8 mouse cellular contexts compared by ENCODE assay signal in genomic region chr19:6014991-6015510, GRCm38 (mm10). TPM values are rescaled to one million over a fixed set of nuclear protein-coding genes. Genes with fewer than 3 reads are reported as not detected.
A peak's percentile ranks its signal among the peaks of the same experiment; 100 is the strongest.
DNase-seq lines count a peak whose midpoint lies in the region; ATAC-seq and TF ChIP-seq lines count a peak whose summit lies in the region.

No protein-coding gene starts in this region.

- no peak for TF ChIP-seq CTCF in embryonic fibroblast, embryonic 13.5 days (IDR thresholded peaks at IDR 0.05; ENCODE audit: borderline replicate concordance, insufficient read depth, low read length)

- peak; percentile 79 for ATAC-seq in heart, embryonic 16.5 days (replicated peaks; ENCODE audit: extremely low read depth, insufficient read depth, low FRiP score)
- peak; percentile 82 for ATAC-seq in megakaryocyte-erythroid progenitor cell, adult 5-6 weeks (replicated peaks; ENCODE audit: low FRiP score, low TSS enrichment, poor library complexity, severe bottlenecking)
- ATAC-seq in stomach, embryonic 16.5 days (ENCODE audit: insufficient read depth, low FRiP score) = peak; percentile 85

- H3K36me3 ChIP-seq in ES-E14 (ENCODE audit: control insufficient read depth, insufficient read depth, low read length, poor library complexity, severe bottlenecking) = no peaks in the 10 kb centered on the region
- no peaks in the 10 kb centered on the region for H3K36me3 ChIP-seq in heart, embryonic 16.5 days (ENCODE audit: control insufficient read depth, insufficient read depth)
- H3K36me3 ChIP-seq in stomach, embryonic 16.5 days (ENCODE audit: control insufficient read depth, insufficient read depth, low read length) = no peaks in the 10 kb centered on the region

- no peaks in the 10 kb centered on the region for H3K9me3 ChIP-seq in ES-E14 (ENCODE audit: control insufficient read depth, insufficient read depth, low read depth, low read length)
- no peaks in the 10 kb centered on the region for H3K9me3 ChIP-seq in heart, embryonic 16.5 days (replicated peaks; ENCODE audit: control insufficient read depth, low read length)
- no peaks in the 10 kb centered on the region for H3K9me3 ChIP-seq in stomach, embryonic 16.5 days (replicated peaks; ENCODE audit: control insufficient read depth, low read length)

- TF ChIP-seq POLR2A in embryonic fibroblast, embryonic 13.5 days (IDR thresholded peaks at IDR 0.05; ENCODE audit: low read depth, low read length) = peak; percentile 67

- H3K9ac ChIP-seq in ES-E14 (ENCODE audit: insufficient read depth, low read depth, low read length, poor library complexity, severe bottlenecking) = peak overlapping the region; percentile 49
- H3K9ac ChIP-seq in heart, embryonic 16.5 days (ENCODE audit: low read length) = peak overlapping the region; percentile 74
- peak overlapping the region; percentile 76 for H3K9ac ChIP-seq in stomach, embryonic 16.5 days (ENCODE audit: low read length)

- no peak overlapping the region; the same call in 1 of the 2 replicates for H3K27ac ChIP-seq in ES-E14 (ENCODE audit: insufficient read depth, low read depth, low read length, poor library complexity, severe bottlenecking)
- H3K27ac ChIP-seq in embryonic fibroblast, embryonic 13.5 days (ENCODE audit: insufficient read depth, low read length) = peak overlapping the region; percentile 37
- H3K27ac ChIP-seq in heart, embryonic 16.5 days (ENCODE audit: low read length) = peak overlapping the region; percentile 73
- peak overlapping the region; percentile 60 for H3K27ac ChIP-seq in stomach, embryonic 16.5 days (ENCODE audit: low read length)

- peak; percentile 60 for DNase-seq in ES-E14 (ENCODE audit: low read depth, low spot score)
- peak; percentile 67 to 80 for DNase-seq in adrenal gland, postnatal 36 days
- peak; percentile 29 to 65 for DNase-seq in kidney, postnatal 36 days
- no peak for DNase-seq in frontal cortex, postnatal 36 days (ENCODE audit: low spot score in 2 of 2)

- 4% methylated on average over 13 of the region's 18 CpGs for WGBS in heart, embryonic 16.5 days
- 2% methylated on average over 16 of the region's 18 CpGs for WGBS in stomach, embryonic 16.5 days

- in situ Hi-C loops in ES-E14 (cut with MboI; ENCODE audit: low sequenced_read_pairs in 2 of 2, unreplicated experiment in 2 of 2) = no loop called here

- peak overlapping the region; percentile 84 for H3K4me2 ChIP-seq in heart, embryonic 16.5 days (ENCODE audit: low read depth, low read length)
- peak overlapping the region; percentile 67 for H3K4me2 ChIP-seq in stomach, embryonic 16.5 days (ENCODE audit: low read depth, low read length)

- H3K4me3 ChIP-seq in ES-E14 (ENCODE audit: insufficient read depth in 1 of 2, low read depth in 1 of 2, low read length in 2 of 2, poor library complexity in 1 of 2, severe bottlenecking in 1 of 2) = peak overlapping the region; percentile 66 to 71
- H3K4me3 ChIP-seq in embryonic fibroblast, embryonic 13.5 days (ENCODE audit: insufficient read depth, low read length) = peak overlapping the region; percentile 64
- peak overlapping the region; percentile 63 for H3K4me3 ChIP-seq in heart, embryonic 16.5 days (ENCODE audit: low read length)
- peak overlapping the region; percentile 60 for H3K4me3 ChIP-seq in stomach, embryonic 16.5 days (replicated peaks; ENCODE audit: low read length)

- H3K27me3 ChIP-seq in heart, embryonic 16.5 days (ENCODE audit: control insufficient read depth, insufficient read depth, low read length) = no peaks in the 10 kb centered on the region
- 0 out of 2 replicates have a peak, but pooled peaks cover 4% of the 10 kb centered on the region for H3K27me3 ChIP-seq in stomach, embryonic 16.5 days (ENCODE audit: control insufficient read depth, insufficient read depth, low read length)

- H3K4me1 ChIP-seq in ES-E14 (ENCODE audit: control insufficient read depth in 2 of 2, insufficient read depth in 2 of 2, low read length in 2 of 2, poor library complexity in 1 of 2) = peaks cover 5 to 15% of the 10 kb centered on the region in 2 experiments; a peak in 2 of 4 replicates
- H3K4me1 ChIP-seq in embryonic fibroblast, embryonic 13.5 days (ENCODE audit: control insufficient read depth, insufficient read depth, low read length) = no peaks in the 10 kb centered on the region
- H3K4me1 ChIP-seq in heart, embryonic 16.5 days (ENCODE audit: control insufficient read depth, insufficient read depth, low read length) = peaks cover 10% of the 10 kb centered on the region; the same call in 1 of the 2 replicates
- H3K4me1 ChIP-seq in stomach, embryonic 16.5 days (ENCODE audit: control insufficient read depth, insufficient read depth, low read length) = peaks cover 12% of the 10 kb centered on the region

TF ChIP-seq in ES-E14, 5 proteins besides CTCF, POLR2A, EP300 and RAD21:
- TF ChIP-seq ZC3H11A (IDR thresholded peaks at IDR 0.05; ENCODE audit: borderline replicate concordance, low read depth, low read length) = no peak
- TF ChIP-seq HCFC1 (IDR thresholded peaks at IDR 0.05; ENCODE audit: borderline replicate concordance, insufficient read depth, low read length) = 0 out of 2 replicates have a peak, but pooled peaks have one; percentile 18

RNA-seq across cellular contexts. Expression of gene Capn1, which starts 0.6 kb away (rescaled TPM):
- 19.3 and 20.4 TPM in 2 replicates for total RNA-seq in ES-E14 (2012; rRNA removed)
- total RNA-seq in adrenal gland, postnatal 36 days (2021) = 10 to 100 TPM; 27.9 to 35.6 TPM
- polyA plus RNA-seq in embryonic fibroblast, embryonic 13.5 days (2011; ENCODE audit: insufficient read length, low read depth, missing spikeins) = 46.5 and 57.1 TPM in 2 replicates
- polyA plus RNA-seq in heart, embryonic 16.5 days (2015; fragmentation: Nextera tagmentation; extraction: Ambion mirVana) = 9.5 and 10.0 TPM in 2 replicates
- 41.2 and 46.0 TPM in 2 replicates for total RNA-seq in megakaryocyte-erythroid progenitor cell, adult 5-6 weeks (2014; fragmentation: Nextera tagmentation)
- 30.6 and 53.5 TPM in 2 replicates for total RNA-seq in megakaryocyte-erythroid progenitor cell, adult 5-6 weeks (2017)
- 22.0 and 22.7 TPM in 2 replicates for polyA plus RNA-seq in stomach, embryonic 16.5 days (2015; fragmentation: Nextera tagmentation; extraction: Ambion mirVana)

RNA-seq across cellular contexts. Expression of gene Slc22a20, which starts 29.1 kb away (rescaled TPM):
- total RNA-seq in ES-E14 (2012; rRNA removed) = 0.54 and 1.4 TPM in 2 replicates
- not detected for total RNA-seq in adrenal gland, postnatal 36 days (2021)
- polyA plus RNA-seq in embryonic fibroblast, embryonic 13.5 days (2011; ENCODE audit: insufficient read length, low read depth, missing spikeins) = not detected in 2 replicates
- 0.07 TPM in 1 of 2 replicates, not detected in the other for polyA plus RNA-seq in heart, embryonic 16.5 days (2015; fragmentation: Nextera tagmentation; extraction: Ambion mirVana)
- not detected in 2 replicates for total RNA-seq in megakaryocyte-erythroid progenitor cell, adult 5-6 weeks (2014; fragmentation: Nextera tagmentation)
- total RNA-seq in megakaryocyte-erythroid progenitor cell, adult 5-6 weeks (2017) = not detected in 2 replicates
- not detected in 2 replicates for polyA plus RNA-seq in stomach, embryonic 16.5 days (2015; fragmentation: Nextera tagmentation; extraction: Ambion mirVana)

RNA-seq across cellular contexts. Expression of gene Syvn1, which starts 31.3 kb away (rescaled TPM):
- 29.6 and 41.4 TPM in 2 replicates for total RNA-seq in ES-E14 (2012; rRNA removed)
- 10 to 100 TPM; 57.5 to 61.2 TPM for total RNA-seq in adrenal gland, postnatal 36 days (2021)
- 36.8 and 40.3 TPM in 2 replicates for polyA plus RNA-seq in embryonic fibroblast, embryonic 13.5 days (2011; ENCODE audit: insufficient read length, low read depth, missing spikeins)
- polyA plus RNA-seq in heart, embryonic 16.5 days (2015; fragmentation: Nextera tagmentation; extraction: Ambion mirVana) = 15.8 and 18.6 TPM in 2 replicates
- 31.2 and 52.3 TPM in 2 replicates for total RNA-seq in megakaryocyte-erythroid progenitor cell, adult 5-6 weeks (2014; fragmentation: Nextera tagmentation)
- total RNA-seq in megakaryocyte-erythroid progenitor cell, adult 5-6 weeks (2017) = 5.8 and 7.5 TPM in 2 replicates
- 27.5 and 29.2 TPM in 2 replicates for polyA plus RNA-seq in stomach, embryonic 16.5 days (2015; fragmentation: Nextera tagmentation; extraction: Ambion mirVana)

RNA-seq across cellular contexts. Expression of gene Mrpl49, which starts 42.5 kb away (rescaled TPM):
- 55.9 and 62.7 TPM in 2 replicates for total RNA-seq in ES-E14 (2012; rRNA removed)
- total RNA-seq in adrenal gland, postnatal 36 days (2021) = 10 to 100 TPM; 58.2 to 58.6 TPM
- polyA plus RNA-seq in embryonic fibroblast, embryonic 13.5 days (2011; ENCODE audit: insufficient read length, low read depth, missing spikeins) = 24.0 and 25.7 TPM in 2 replicates
- polyA plus RNA-seq in heart, embryonic 16.5 days (2015; fragmentation: Nextera tagmentation; extraction: Ambion mirVana) = 60.4 and 67.4 TPM in 2 replicates
- 54.4 and 64.1 TPM in 2 replicates for total RNA-seq in megakaryocyte-erythroid progenitor cell, adult 5-6 weeks (2014; fragmentation: Nextera tagmentation)
- 33.6 and 41.0 TPM in 2 replicates for total RNA-seq in megakaryocyte-erythroid progenitor cell, adult 5-6 weeks (2017)
- polyA plus RNA-seq in stomach, embryonic 16.5 days (2015; fragmentation: Nextera tagmentation; extraction: Ambion mirVana) = 63.2 and 65.9 TPM in 2 replicates

RNA-seq across cellular contexts. Expression of gene Fau, which starts 42.6 kb away (rescaled TPM):
- total RNA-seq in ES-E14 (2012; rRNA removed) = 1,469 and 1,510 TPM in 2 replicates
- total RNA-seq in adrenal gland, postnatal 36 days (2021) = 1,000 to 10,000 TPM; 1,081 to 1,082 TPM
- 1,065 and 1,194 TPM in 2 replicates for polyA plus RNA-seq in embryonic fibroblast, embryonic 13.5 days (2011; ENCODE audit: insufficient read length, low read depth, missing spikeins)
- 354 and 453 TPM in 2 replicates for polyA plus RNA-seq in heart, embryonic 16.5 days (2015; fragmentation: Nextera tagmentation; extraction: Ambion mirVana)
- total RNA-seq in megakaryocyte-erythroid progenitor cell, adult 5-6 weeks (2014; fragmentation: Nextera tagmentation) = 2,866 and 2,996 TPM in 2 replicates
- total RNA-seq in megakaryocyte-erythroid progenitor cell, adult 5-6 weeks (2017) = 1,307 and 1,586 TPM in 2 replicates
- polyA plus RNA-seq in stomach, embryonic 16.5 days (2015; fragmentation: Nextera tagmentation; extraction: Ambion mirVana) = 635 and 729 TPM in 2 replicates

Comparison
In these comparisons a context has a peak if more than half of its experiments do, and no peak if none do; other contexts are left out.
1. DNase-seq: peak in ES-E14 (single experiment), adrenal gland, postnatal 36 days (2 of 2) and kidney, postnatal 36 days (2 of 2); none in frontal cortex, postnatal 36 days (0 of 2).
2. Peak in every context shown above with its lines, with median percentiles within 50 percentile points of each other: H3K4me3 ChIP-seq, H3K9ac ChIP-seq and ATAC-seq.